Mouse (Mus musculus) megakaryocyte, embryonic 14.5 days (primary cell): ENCODE data around the gene Clec16a.

Experiments
- FLI1 ChIP-seq: IDR thresholded peaks from 2 replicates; pipeline ENCODE4 v1.6.1; 2012; ENCODE audit warnings: low read length, inconsistent platforms, mixed read lengths
- GATA1 ChIP-seq: IDR thresholded peaks from 3 replicates; pipeline ENCODE4 v1.6.1; 2012; ENCODE audit warnings: mixed read lengths, low read length, inconsistent platforms, borderline replicate concordance

- TF ChIP-seq GATA1: no peak
- TF ChIP-seq FLI1: no peak
Measured at GRCm38 (mm10) chr16:10723816-10724647, 178.9 kb downstream of the Clec16a start.
